8 mouse cellular contexts compared by ENCODE assay signal in the genomic region with DNA sequence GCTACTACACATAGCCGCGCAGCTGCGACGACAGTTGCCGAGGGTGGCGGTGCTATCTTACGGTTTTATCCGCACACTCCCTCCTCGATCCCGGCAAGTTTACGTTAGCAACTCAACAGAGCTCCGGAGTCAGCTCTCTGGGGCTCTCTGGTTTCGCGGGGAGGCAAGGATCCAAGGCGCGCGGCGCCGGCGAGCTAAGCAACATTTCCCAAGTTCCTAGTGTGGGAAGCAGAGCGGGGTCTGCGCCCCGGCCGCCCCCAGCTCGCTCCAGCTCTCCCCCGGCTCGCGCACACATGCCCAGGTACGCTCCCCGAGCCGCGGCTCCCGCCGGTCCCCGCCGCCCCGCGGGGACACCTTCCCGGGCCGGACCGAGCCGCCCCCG. TPM values are rescaled to one million over a fixed set of nuclear protein-coding genes. Genes with fewer than 3 reads are reported as not detected.
DNase-seq lines count a peak whose midpoint lies in the region; ATAC-seq and TF ChIP-seq lines count a peak whose summit lies in the region.

No protein-coding gene starts in this region.

- peak overlapping the region; percentile 96 for H3K27ac ChIP-seq in ES-E14 (ENCODE audit: insufficient read depth, low read depth, low read length, poor library complexity, severe bottlenecking)
- H3K27ac ChIP-seq in embryonic facial prominence, embryonic 15.5 days (replicated peaks), result peak overlapping the region; percentile 100
- H3K27ac ChIP-seq in heart, postnatal 0 days (ENCODE audit: low read depth), result peak overlapping the region; percentile 100
- peak overlapping the region; percentile 100 for H3K27ac ChIP-seq in limb, embryonic 15.5 days

- H3K36me3 ChIP-seq in ES-E14 (ENCODE audit: control insufficient read depth, insufficient read depth, low read length, poor library complexity, severe bottlenecking) (no peaks in the 10 kb centered on the region; the same call in 1 of the 2 replicates), myocyte (ENCODE audit: control insufficient read depth, insufficient read depth) (peaks cover 5% of the 10 kb centered on the region)
- H3K36me3 ChIP-seq in embryonic facial prominence, embryonic 15.5 days, result no peaks in the 10 kb centered on the region
- H3K36me3 ChIP-seq in heart, postnatal 0 days (replicated peaks; ENCODE audit: control insufficient read depth, insufficient read depth, low read length), result peaks cover under 1% of the 10 kb centered on the region; the same call in 1 of the 2 replicates
- H3K36me3 ChIP-seq in limb, embryonic 15.5 days, result no peaks in the 10 kb centered on the region

- H3K4me3 ChIP-seq in ES-E14 (ENCODE audit: insufficient read depth in 1 of 2, low read depth in 1 of 2, low read length in 2 of 2, poor library complexity in 1 of 2, severe bottlenecking in 1 of 2), result peak overlapping the region; percentile 64 to 98
- peak overlapping the region; percentile 95 for H3K4me3 ChIP-seq in embryonic facial prominence, embryonic 15.5 days (replicated peaks)
- H3K4me3 ChIP-seq in heart, postnatal 0 days (ENCODE audit: low read depth, low read length), result peak overlapping the region; percentile 96
- H3K4me3 ChIP-seq in limb, embryonic 15.5 days, result peak overlapping the region; percentile 91
- H3K4me3 ChIP-seq in myocyte, result peak overlapping the region; percentile 85

- in situ Hi-C loops in ES-E14 (cut with MboI; ENCODE audit: low sequenced_read_pairs in 2 of 2, unreplicated experiment in 2 of 2), result no loop called here

- DNase-seq in kidney, adult 11 months, result peak; percentile 46
- DNase-seq in kidney, postnatal 36 days, result no peak
- no peak for DNase-seq in ES-E14 (ENCODE audit: low read depth, low spot score)
- DNase-seq in heart, postnatal 0 days (ENCODE audit: low spot score), result peak; percentile 54
- DNase-seq in thymus, postnatal 25 days, result peak; percentile 69

- no peaks in the 10 kb centered on the region for H3K27me3 ChIP-seq in embryonic facial prominence, embryonic 15.5 days
- H3K27me3 ChIP-seq in heart, postnatal 0 days (ENCODE audit: control insufficient read depth, insufficient read depth, low read length), result no peaks in the 10 kb centered on the region
- no peaks in the 10 kb centered on the region for H3K27me3 ChIP-seq in limb, embryonic 15.5 days
- H3K27me3 ChIP-seq in myocyte (ENCODE audit: control insufficient read depth, insufficient read depth, insufficient read length), result no peaks in the 10 kb centered on the region

- TF ChIP-seq POLR2A in myocyte (IDR thresholded peaks at IDR 0.05; ENCODE audit: insufficient read length, low read depth), result no peak

- H3K4me1 ChIP-seq in ES-E14 (ENCODE audit: control insufficient read depth in 2 of 2, insufficient read depth in 2 of 2, low read length in 2 of 2, poor library complexity in 1 of 2), result peaks cover 10% of the 10 kb centered on the region in 2 experiments
- H3K4me1 ChIP-seq in embryonic facial prominence, embryonic 15.5 days, result peaks cover 30% of the 10 kb centered on the region
- H3K4me1 ChIP-seq in heart, postnatal 0 days (ENCODE audit: control insufficient read depth, insufficient read depth), result peaks cover 33% of the 10 kb centered on the region
- H3K4me1 ChIP-seq in limb, embryonic 15.5 days, result peaks cover 31% of the 10 kb centered on the region

- peak overlapping the region; percentile 99 for H3K9ac ChIP-seq in ES-E14 (ENCODE audit: insufficient read depth, low read depth, low read length, poor library complexity, severe bottlenecking)
- H3K9ac ChIP-seq in embryonic facial prominence, embryonic 15.5 days, result peak overlapping the region; percentile 100
- peak overlapping the region; percentile 100 for H3K9ac ChIP-seq in heart, postnatal 0 days (replicated peaks; ENCODE audit: low read depth, low read length)
- peak overlapping the region; percentile 98 for H3K9ac ChIP-seq in limb, embryonic 15.5 days

- peak overlapping the region; percentile 99 for H3ac ChIP-seq in myocyte (ENCODE audit: control insufficient read depth, insufficient read length)

- H3K9me3 ChIP-seq in ES-E14 (ENCODE audit: control insufficient read depth, insufficient read depth, low read depth, low read length), result no peaks in the 10 kb centered on the region
- H3K9me3 ChIP-seq in embryonic facial prominence, embryonic 15.5 days (replicated peaks), result no peaks in the 10 kb centered on the region
- no peaks in the 10 kb centered on the region for H3K9me3 ChIP-seq in heart, postnatal 0 days (replicated peaks; ENCODE audit: control insufficient read depth, low read length)
- H3K9me3 ChIP-seq in limb, embryonic 15.5 days, result no peaks in the 10 kb centered on the region

- WGBS in embryonic facial prominence, embryonic 15.5 days, result under 1% methylated on average over 32 of the region's 43 CpGs
- WGBS in heart, postnatal 0 days, result 0% methylated on average over 24 of the region's 43 CpGs
- under 1% methylated on average over 34 of the region's 43 CpGs for WGBS in limb, embryonic 15.5 days

- no peak for TF ChIP-seq CTCF in heart, postnatal 0 days (IDR thresholded peaks at IDR 0.05; ENCODE audit: low read depth)

- H3K4me2 ChIP-seq in embryonic facial prominence, embryonic 15.5 days (replicated peaks), result peak overlapping the region; percentile 60
- H3K4me2 ChIP-seq in heart, postnatal 0 days (ENCODE audit: low read depth, low read length), result peak overlapping the region; percentile 60
- H3K4me2 ChIP-seq in limb, embryonic 15.5 days, result peak overlapping the region; percentile 56
- H3K4me2 ChIP-seq in myocyte (ENCODE audit: low read depth), result peak overlapping the region; percentile 91

- TF ChIP-seq EP300 in heart, postnatal 0 days (IDR thresholded peaks at IDR 0.05; ENCODE audit: low read depth), result no peak

- peaks cover 52% of the 10 kb centered on the region for H3K79me2 ChIP-seq in myocyte (ENCODE audit: control insufficient read depth, insufficient read depth)

- ATAC-seq in embryonic facial prominence, embryonic 15.5 days (ENCODE audit: insufficient number of reproducible peaks, low FRiP score, low TSS enrichment, low read depth), result peak; percentile 58
- ATAC-seq in heart, postnatal 0 days (ENCODE audit: insufficient read depth, low read depth), result peak; percentile 9
- ATAC-seq in limb, embryonic 15.5 days (ENCODE audit: insufficient number of reproducible peaks, low FRiP score, low TSS enrichment, low read depth), result peak; percentile 66

TF ChIP-seq in ES-E14, 5 proteins besides CTCF, POLR2A, EP300 and RAD21:
- TF ChIP-seq ZNF384 (IDR thresholded peaks at IDR 0.05; ENCODE audit: low read depth, low read length) (no peak), MAFK (IDR thresholded peaks at IDR 0.05; ENCODE audit: insufficient read depth, low read depth, low read length) (no peak), CHD2 (IDR thresholded peaks at IDR 0.05; ENCODE audit: low read depth, low read length) (no peak), ZC3H11A (IDR thresholded peaks at IDR 0.05; ENCODE audit: borderline replicate concordance, low read depth, low read length) (no peak), HCFC1 (IDR thresholded peaks at IDR 0.05; ENCODE audit: borderline replicate concordance, insufficient read depth, low read length) (no peak)

TF ChIP-seq in myocyte, 11 proteins besides CTCF, POLR2A, EP300 and RAD21:
- no peak for TF ChIP-seq MYOG (IDR thresholded peaks at IDR 0.05; ENCODE audit: control insufficient read depth in 1 of 3, insufficient read depth in 1 of 3, insufficient read length in 2 of 3, low read depth in 2 of 3)
- TF ChIP-seq TCF12 (IDR thresholded peaks at IDR 0.05; ENCODE audit: insufficient read depth, poor library complexity, severe bottlenecking), result no peak
- no peak for TF ChIP-seq MYOD1 (IDR thresholded peaks at IDR 0.05; ENCODE audit: control insufficient read depth in 1 of 3, insufficient read length in 2 of 3, low read depth in 2 of 3)
- TF ChIP-seq CEBPB (IDR thresholded peaks at IDR 0.05; ENCODE audit: insufficient read depth, poor library complexity, severe bottlenecking), result no peak
- TF ChIP-seq TCF3 (IDR thresholded peaks at IDR 0.05; ENCODE audit: insufficient read length, low read depth), result no peak
- no peak for TF ChIP-seq REST (IDR thresholded peaks at IDR 0.05; ENCODE audit: insufficient read depth, insufficient read length)
- TF ChIP-seq MAX (IDR thresholded peaks at IDR 0.05; ENCODE audit: low read depth), result no peak
- TF ChIP-seq USF1 (IDR thresholded peaks at IDR 0.05; ENCODE audit: low read depth), result no peak
- TF ChIP-seq E2F4 (IDR thresholded peaks at IDR 0.05; ENCODE audit: insufficient read depth), result no peak
- TF ChIP-seq POLR2AphosphoS2 (IDR thresholded peaks at IDR 0.05; ENCODE audit: insufficient read length, low read depth), result no peak

RNA-seq across cellular contexts. Expression of gene Myom1, which starts 0.7 kb away (rescaled TPM):
- 2.4 and 3.3 TPM in 2 replicates for total RNA-seq in ES-E14 (2012; rRNA removed)
- 22.9 and 32.8 TPM in 2 replicates for polyA plus RNA-seq in embryonic facial prominence, embryonic 15.5 days (2015; fragmentation: Nextera tagmentation; extraction: Ambion mirVana)
- total RNA-seq in heart, postnatal 0 days (2014; rRNA removed; ENCODE audit: low replicate concordance), result 392 and 459 TPM in 2 replicates
- polyA plus RNA-seq in heart, postnatal 0 days (2015; fragmentation: Nextera tagmentation; extraction: Ambion mirVana), result 214 and 238 TPM in 2 replicates
- 18.3 and 36.2 TPM in 2 replicates for polyA plus RNA-seq in limb, embryonic 15.5 days (2015; fragmentation: Nextera tagmentation; extraction: Ambion mirVana)
- 52.7 TPM for polyA plus RNA-seq in myocyte (2012; fragmentation: generic; extraction: Trizol)

RNA-seq across cellular contexts. Expression of gene Myl12a, which starts 1.0 kb away (rescaled TPM):
- total RNA-seq in ES-E14 (2012; rRNA removed), result 344 and 460 TPM in 2 replicates
- polyA plus RNA-seq in embryonic facial prominence, embryonic 15.5 days (2015; fragmentation: Nextera tagmentation; extraction: Ambion mirVana), result 665 and 690 TPM in 2 replicates
- 429 and 487 TPM in 2 replicates for total RNA-seq in heart, postnatal 0 days (2014; rRNA removed; ENCODE audit: low replicate concordance)
- 773 and 817 TPM in 2 replicates for polyA plus RNA-seq in heart, postnatal 0 days (2015; fragmentation: Nextera tagmentation; extraction: Ambion mirVana)
- 682 and 757 TPM in 2 replicates for polyA plus RNA-seq in limb, embryonic 15.5 days (2015; fragmentation: Nextera tagmentation; extraction: Ambion mirVana)
- polyA plus RNA-seq in myocyte (2012; fragmentation: generic; extraction: Trizol), result 880 TPM

Comparison
In these comparisons a context has a peak if more than half of its experiments do, and no peak if none do; other contexts are left out.
1. DNase-seq: peak in kidney, adult 11 months (single experiment), heart, postnatal 0 days (single experiment) and thymus, postnatal 25 days (single experiment); none in kidney, postnatal 36 days (0 of 2) and ES-E14 (single experiment).
2. ATAC-seq: peak in every context shown above with its lines; median percentile 66 in limb, embryonic 15.5 days; 58 in embryonic facial prominence, embryonic 15.5 days; 9 in heart, postnatal 0 days.
3. Peak in every context shown above with its lines, with median percentiles within 50 percentile points of each other: H3K27ac ChIP-seq, H3K4me3 ChIP-seq, H3K9ac ChIP-seq and H3K4me2 ChIP-seq.